Mouse (Mus musculus): ENCODE results near the gene Dnah9.

Gene Dnah9

DNA sequence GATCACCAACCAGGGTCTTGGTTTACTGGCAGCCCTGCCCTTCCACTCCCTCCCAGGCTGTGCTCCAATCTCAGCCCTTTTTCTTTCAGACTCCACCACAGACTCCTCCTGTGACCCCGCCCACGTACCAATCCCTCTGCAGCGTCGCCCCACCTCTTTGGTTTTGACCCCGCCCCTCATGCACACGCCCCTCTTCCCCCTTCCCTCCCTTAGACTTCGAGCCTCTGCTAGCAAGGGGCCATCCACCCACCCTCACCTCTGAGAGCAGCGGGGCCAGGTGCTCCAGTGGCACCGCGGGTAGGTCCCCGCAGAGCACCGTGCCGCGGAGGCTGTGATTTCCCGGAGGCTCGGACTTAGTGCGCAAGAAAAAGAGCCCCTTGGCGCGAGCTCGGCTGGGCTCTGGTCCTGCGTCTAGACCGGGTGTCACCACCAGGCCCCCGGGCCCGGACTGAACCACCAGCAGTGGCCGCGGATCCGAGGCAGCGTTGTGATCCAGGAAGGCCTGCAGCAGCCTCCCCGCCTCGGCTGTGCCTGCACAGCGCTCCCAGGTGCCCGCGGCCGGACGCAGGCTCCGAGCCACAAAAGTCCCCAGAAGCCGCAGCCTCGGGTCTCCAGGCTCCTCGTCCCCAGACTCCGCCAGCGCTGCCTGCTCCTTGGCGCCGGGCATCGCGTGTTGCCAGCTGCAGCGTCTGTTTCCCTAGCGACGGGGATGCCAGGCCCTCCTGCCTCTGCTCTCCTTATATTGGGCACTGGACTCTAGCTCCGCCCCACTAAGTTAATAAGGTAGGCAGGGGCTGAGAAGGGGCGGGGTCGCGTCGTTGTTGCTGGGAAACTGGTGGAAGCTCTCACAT, at the start of gene Dnah9:
Gene Dnah9, minus strand, starts transcription at position 751 of the 851 bp plus-strand sequence.
- peak; percentile 31 for DNase-seq

- no peak for DNase-seq
Measured at GRCm38 (mm10) chr11:66188627-66189287, 20.4 kb upstream of the Dnah9 start.

GRCm38 (mm10) chr11:66188146-66188545, 19.8 kb upstream of the Dnah9 start:
- no peak for DNase-seq

GRCm38 (mm10) chr11:66177781-66178180, 9.4 kb upstream of the Dnah9 start:
- no peak for DNase-seq

DNA sequence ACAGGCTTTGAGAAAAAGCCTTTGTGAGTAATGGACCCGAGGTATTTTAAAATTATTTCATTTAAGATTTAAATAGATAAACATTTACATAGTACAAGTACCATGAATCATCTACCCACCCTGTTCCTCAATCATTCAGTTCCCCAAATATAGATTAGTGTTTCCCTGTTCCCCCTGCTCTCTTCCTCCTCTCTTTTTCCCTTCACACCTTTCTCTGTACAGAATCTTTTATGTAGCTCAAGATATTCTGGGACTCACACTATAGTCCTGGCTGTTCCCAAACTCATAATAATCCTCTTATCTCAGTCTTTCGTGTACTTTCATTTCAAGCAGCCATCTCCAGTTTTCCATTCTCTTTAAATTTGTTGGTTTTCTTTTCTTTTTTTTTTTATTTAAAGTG, 4.3 kb downstream of the Dnah9 start:
- no peak for DNase-seq

- DNase-seq: no peak
Measured at GRCm38 (mm10) chr11:66140631-66141252, 27.6 kb downstream of the Dnah9 start.

DNA sequence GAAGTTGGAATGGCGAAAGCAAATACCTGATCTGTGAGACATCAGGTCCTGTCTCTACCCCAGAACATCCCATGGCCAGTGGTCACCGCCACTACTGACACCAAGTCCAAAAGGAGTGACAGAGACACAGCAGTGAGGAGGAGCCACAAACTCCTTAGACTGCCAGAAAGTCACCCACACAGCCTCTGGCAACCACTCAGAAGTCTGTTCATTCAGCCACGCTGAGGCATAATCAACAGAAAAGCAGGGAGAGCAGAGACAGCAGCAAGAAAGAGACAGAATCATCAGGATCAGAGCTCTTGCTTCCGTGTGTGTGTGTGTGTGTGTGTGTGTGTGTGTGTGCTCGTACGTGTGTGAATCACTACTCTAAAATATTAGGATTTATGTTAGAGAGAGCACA, 33.5 kb downstream of the Dnah9 start:
- no peak for DNase-seq

DNA sequence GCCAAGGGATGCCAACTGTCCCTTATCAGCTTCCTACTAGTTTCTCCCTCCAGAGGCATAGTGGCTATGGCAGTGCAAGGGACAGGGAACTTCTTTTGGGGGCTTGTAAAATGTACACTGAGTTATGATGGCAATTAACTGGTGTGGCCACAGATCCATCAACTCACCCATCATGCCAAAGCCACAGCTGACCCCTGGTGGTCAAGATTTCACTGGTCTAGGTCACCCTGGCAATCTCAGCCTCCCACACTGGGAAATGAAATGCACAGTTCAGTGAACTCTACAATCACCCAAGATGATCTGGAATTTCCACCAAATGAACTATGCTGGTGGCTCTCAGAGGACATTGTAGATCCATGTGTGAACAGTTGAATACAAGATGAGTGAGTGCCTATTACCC, 42.2 kb downstream of the Dnah9 start:
- DNase-seq: no peak

GRCm38 (mm10) chr11:66124496-66124895, 43.9 kb downstream of the Dnah9 start:
- no peak for DNase-seq

DNA sequence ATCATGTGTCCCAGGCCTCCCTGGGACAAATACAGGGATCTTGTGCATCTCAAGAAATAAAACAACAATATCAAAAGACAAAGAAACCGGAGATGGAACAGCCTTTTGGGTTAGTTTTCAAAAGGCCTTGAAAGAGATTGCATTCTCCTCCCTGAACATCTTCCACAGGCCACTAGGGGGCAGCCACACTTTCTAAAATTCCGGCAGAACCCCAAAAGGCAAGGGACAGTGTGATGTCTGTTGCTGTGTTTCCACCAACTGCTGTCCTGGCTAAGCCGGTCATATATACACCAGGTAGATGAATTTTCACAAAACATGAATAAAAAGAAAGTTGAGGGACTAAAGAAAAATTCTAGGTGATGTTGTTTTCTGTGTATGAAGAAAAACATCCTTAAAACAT, 46.3 kb downstream of the Dnah9 start:
- peak; percentile 8 for DNase-seq

DNA sequence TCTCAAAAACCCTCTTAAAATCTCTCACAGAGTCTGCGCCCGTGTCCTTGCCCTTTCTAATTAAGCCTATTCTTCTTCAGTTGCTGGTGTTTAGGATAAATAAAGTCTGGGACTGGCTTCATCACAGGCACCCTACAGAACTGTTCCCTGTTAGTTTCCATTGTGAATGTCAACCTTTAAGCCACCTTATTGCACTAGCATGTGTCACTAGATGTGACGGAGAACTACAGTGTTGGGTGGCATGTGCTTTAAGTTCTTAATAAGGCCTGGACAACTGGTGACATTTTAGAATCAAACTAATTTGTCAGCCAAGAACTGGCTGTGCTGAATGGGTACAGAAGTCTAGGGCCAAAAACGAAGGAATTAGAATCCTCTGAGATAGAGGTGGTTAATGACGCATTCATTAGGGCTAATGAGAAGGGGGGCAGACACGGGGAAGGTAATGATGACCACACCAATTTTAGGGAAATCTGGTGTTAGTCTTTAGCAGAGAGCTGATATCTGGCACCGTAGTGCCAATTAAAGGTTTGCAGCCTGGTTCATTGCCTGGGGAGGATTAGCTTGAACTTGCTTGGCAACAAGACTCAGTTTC, 84.6 kb downstream of the Dnah9 start:
- no peak for DNase-seq

DNA sequence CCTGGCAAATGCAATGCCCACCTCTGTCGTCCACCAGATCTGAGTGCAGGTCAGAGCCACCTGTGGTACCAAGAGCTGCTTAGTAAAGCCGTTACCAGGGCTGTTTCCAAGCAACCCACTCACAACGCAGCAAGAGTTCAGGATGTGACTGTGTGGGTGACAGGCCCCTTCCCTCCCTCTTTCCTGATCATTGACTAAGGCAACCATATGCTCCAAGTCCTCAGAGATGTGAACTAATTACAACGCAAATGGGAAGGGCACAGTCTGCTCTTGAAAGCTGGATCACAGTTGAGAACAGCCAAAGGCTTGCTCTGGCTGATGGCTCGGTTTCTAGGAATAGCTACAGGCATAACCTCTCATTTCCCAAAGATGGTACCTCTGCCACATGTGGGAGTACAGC, 95.4 kb downstream of the Dnah9 start:
- DNase-seq: no peak

- no peak for DNase-seq
Measured at GRCm38 (mm10) chr11:66058956-66059355, 109.4 kb downstream of the Dnah9 start.

DNA sequence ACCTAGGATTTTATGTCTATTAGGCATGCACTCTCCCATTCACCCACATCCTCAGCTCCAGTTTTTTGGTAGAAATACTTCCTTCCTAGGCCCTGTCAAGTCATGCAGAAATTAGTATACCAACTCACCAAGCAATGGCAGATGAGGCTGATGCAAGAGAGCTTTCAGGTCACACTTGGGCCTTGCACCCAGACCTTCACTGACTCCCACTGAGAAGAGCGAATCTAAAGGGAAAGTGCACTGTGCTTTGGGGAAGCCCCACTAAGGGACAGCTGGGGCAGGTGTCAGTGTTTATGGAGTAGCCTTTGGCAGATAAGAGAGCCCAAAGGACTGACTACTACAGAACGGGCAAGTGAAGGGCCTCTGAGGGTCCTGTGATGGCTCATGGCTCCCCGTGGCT, 117.1 kb downstream of the Dnah9 start:
- DNase-seq: no peak

- no peak for DNase-seq
Measured at GRCm38 (mm10) chr11:66049146-66049545, 119.2 kb downstream of the Dnah9 start.

- no peak for DNase-seq
Measured at GRCm38 (mm10) chr11:66046594-66047193, 121.7 kb downstream of the Dnah9 start.

DNA sequence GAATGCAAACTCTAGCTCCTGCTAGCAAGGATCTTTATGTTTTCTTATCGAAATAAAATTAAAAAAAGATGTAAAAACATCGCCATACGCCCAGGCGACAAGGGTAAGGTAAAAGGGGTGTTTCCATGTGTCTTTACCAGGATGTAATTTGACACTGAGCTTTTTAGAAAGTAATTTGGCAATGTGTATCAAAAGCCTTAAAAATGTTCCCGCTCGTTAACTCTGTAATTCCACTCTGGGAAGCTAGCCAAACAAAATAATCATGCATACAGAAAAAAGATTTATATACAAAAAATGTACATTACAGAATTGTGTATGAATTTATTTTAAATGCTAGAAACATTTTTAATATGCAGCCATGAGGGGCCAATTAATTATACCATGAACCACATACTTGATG, 124.7 kb downstream of the Dnah9 start:
- no peak for DNase-seq

GRCm38 (mm10) chr11:66042531-66042930, 125.8 kb downstream of the Dnah9 start:
- DNase-seq: no peak

DNA sequence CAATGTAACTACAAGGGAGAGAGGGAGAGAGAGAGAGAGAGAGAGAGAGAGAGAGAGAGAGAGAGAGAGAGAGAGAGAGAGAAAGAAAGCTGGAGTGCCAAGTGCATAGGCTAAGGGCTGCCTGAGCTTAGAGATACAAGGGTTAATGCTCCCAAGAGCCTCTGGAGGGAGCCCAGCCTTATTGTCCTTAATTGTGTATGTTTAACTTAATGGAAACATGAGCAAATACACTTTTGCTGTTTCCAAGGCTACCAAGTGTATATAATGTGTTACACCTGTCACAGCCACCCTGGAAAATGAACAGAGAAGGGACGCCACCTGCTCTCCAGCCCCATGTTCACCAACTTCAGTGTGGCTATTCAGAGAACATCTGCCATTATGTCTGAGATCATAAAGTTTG, 142.6 kb downstream of the Dnah9 start:
- DNase-seq: no peak

DNA sequence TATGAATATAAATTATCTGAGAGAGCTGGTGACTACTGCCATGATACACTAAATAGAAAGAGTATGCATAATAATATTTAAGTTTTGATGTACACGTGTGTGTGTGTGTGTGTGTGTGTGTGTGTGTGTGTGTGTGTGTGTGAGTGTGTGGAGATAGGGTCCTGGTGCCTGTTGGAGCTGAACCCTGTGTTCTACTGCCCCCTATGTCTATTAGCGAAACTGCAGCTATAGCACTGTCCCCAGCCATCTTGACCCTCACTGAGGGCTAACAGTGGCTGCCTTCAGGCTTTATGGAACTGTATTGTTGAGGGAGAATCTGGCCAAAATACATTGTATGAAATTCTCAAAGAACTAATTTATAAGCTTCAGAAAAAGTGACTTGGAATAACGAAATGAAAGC, 192.5 kb downstream of the Dnah9 start:
- DNase-seq: no peak

- no peak for DNase-seq
Measured at GRCm38 (mm10) chr11:65930796-65931195, 237.6 kb downstream of the Dnah9 start.

GRCm38 (mm10) chr11:65930359-65930758, 238.0 kb downstream of the Dnah9 start:
- DNase-seq: no peak

DNA sequence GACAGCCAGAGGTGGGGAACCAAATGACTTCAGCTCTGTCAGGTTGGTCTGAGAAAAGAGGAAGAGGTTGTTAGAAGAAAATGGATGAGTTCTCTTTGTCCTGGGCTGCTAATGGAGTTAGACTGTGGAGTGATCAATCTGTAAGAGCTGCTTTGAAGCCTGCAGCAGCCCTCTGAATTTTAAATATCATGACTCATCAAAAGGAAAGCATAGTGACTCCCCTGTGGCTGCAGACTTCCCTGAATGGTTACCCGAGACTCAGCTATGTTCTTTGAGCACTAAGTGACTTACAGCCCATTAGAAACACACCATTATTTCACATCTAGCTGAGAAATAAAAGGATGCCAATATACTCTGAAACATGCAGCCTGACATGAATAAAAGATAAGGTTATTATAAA, 240.4 kb downstream of the Dnah9 start:
- DNase-seq: no peak
